Mouse (Mus musculus): ENCODE measurements around the gene Dennd4c. TPM values are rescaled to one million over a fixed set of nuclear protein-coding genes. Genes with fewer than 3 reads are reported as not detected.

The Dennd4c gene
- total and polyA plus RNA-seq, 3 experiments = 4.0 to 4.6 (median 4.2) TPM

DNA sequence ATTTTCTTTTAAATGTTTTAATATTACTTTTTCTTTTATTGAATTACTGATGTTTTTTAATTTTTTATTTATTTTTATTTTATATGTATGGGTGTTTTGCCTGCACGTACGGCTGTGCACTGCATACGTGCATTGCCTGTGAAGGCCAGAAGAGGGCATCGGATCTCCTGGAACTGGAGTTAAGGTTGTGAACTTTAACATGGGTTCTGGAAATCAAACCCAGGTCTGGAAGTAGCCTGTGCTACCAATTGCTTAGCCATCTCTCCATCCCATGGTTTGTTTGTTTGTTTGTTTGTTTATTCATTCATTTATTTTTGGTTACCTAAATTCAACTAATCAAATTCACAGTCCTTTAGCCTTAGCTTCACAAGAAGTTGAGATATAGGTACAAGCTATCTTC is 136.6 kb downstream of the Dennd4c start:
- Histone ChIP-seq H3K27ac (ENCODE audit: insufficient read depth, low read depth) (no peak overlapping the region), H3K79me2 (replicated peaks; ENCODE audit: control insufficient read depth, extremely low read depth, insufficient read depth, poor library complexity, severe bottlenecking) (no peaks in the 10 kb centered on the region), H3K4me2 (ENCODE audit: insufficient read depth, low read depth, poor library complexity, severe bottlenecking) (no peak overlapping the region; the same call in 1 of the 2 replicates), H3K9me3 (replicated peaks; ENCODE audit: low read length) (no peaks in the 10 kb centered on the region), H3K27me3 (replicated peaks) (no peaks in the 10 kb centered on the region), H3K4me3 (replicated peaks in 1 of 3; ENCODE audit: low read depth in 2 of 3, low read length in 2 of 3, poor library complexity in 1 of 3) (no peak overlapping the region), H3K4me1 (ENCODE audit: control insufficient read depth in 1 of 2, insufficient read depth in 2 of 2) (no peaks in the 10 kb centered on the region), H3K9ac (ENCODE audit: insufficient read depth, low read depth) (no peak overlapping the region), H3K36me3 (replicated peaks in 1 of 2; ENCODE audit: control insufficient read depth in 1 of 2, insufficient read depth in 1 of 2, low read length in 1 of 2) (no peaks in the 10 kb centered on the region)
- DNase-seq (ENCODE audit: extremely low read depth) = peak; percentile 12
- dilution Hi-C loops (cut with MboI; ENCODE audit: extremely low pct_ligation_motif_present, extremely low pct_unique_long_range_greater_than_20kb, low sequenced_read_pairs) = no loop called here
- no peak for TF ChIP-seq MAX (IDR thresholded peaks at IDR 0.05; ENCODE audit: low read length)
- TF ChIP-seq IRF4 (IDR thresholded peaks at IDR 0.05; ENCODE audit: low read depth, low read length) = no peak
- peak in 1 of 2 experiments; percentile 55; a peak in 2 of 4 replicates for TF ChIP-seq CTCF (conservative IDR thresholded peaks at IDR 0.05 in 1 of 2, IDR thresholded peaks at IDR 0.05 in 1 of 2; ENCODE audit: low read depth in 2 of 2, low read length in 2 of 2)
- TF ChIP-seq SMC3 (IDR thresholded peaks at IDR 0.05; ENCODE audit: low read depth, low read length) = peak; percentile 41
- peak; percentile 3 for TF ChIP-seq RAD21 (IDR thresholded peaks at IDR 0.05; ENCODE audit: low read depth, low read length)
- no peak for TF ChIP-seq PAX5 (IDR thresholded peaks at IDR 0.05; ENCODE audit: low read length)
- no peak for TF ChIP-seq USF1 (IDR thresholded peaks at IDR 0.05; ENCODE audit: low read depth, low read length)
- TF ChIP-seq CHD2 (IDR thresholded peaks at IDR 0.05; ENCODE audit: low read length) = no peak
- TF ChIP-seq CHD1 (IDR thresholded peaks at IDR 0.05; ENCODE audit: low read depth, low read length) = no peak
- in situ Hi-C loops (cut with MboI; ENCODE audit: low pct_ligation_motif_present, low pct_unique_long_range_greater_than_20kb, low sequenced_read_pairs) = no loop called here

DNA sequence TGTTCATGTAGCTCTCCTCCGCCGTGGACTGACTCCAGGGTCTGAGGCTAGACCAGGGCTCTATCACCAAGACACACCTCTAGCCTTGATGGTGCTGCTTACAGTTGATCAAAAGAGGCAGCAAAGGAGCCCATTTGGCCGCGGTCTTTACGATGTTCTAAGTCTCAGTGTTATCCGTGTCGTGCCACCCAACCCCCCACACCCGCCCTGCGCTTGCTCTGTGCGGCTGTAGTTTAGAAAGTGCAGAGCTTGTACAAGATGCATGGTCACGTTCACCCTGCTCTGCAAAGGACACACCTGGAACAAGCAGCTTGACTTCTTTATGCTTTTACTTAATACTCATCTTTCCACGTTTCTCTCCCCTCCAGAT is 137.4 kb downstream of the Dennd4c start:
- Histone ChIP-seq H3K4me3 (replicated peaks in 1 of 3; ENCODE audit: low read depth in 2 of 3, low read length in 2 of 3, poor library complexity in 1 of 3) (no peak overlapping the region), H3K36me3 (replicated peaks in 1 of 2; ENCODE audit: control insufficient read depth in 1 of 2, insufficient read depth in 1 of 2, low read length in 1 of 2) (no peaks in the 10 kb centered on the region), H3K9ac (ENCODE audit: insufficient read depth, low read depth) (no peak overlapping the region), H3K4me1 (ENCODE audit: control insufficient read depth in 1 of 2, insufficient read depth in 2 of 2) (no peaks in the 10 kb centered on the region), H3K4me2 (ENCODE audit: insufficient read depth, low read depth, poor library complexity, severe bottlenecking) (no peak overlapping the region), H3K79me2 (replicated peaks; ENCODE audit: control insufficient read depth, extremely low read depth, insufficient read depth, poor library complexity, severe bottlenecking) (no peaks in the 10 kb centered on the region), H3K27me3 (replicated peaks) (no peaks in the 10 kb centered on the region), H3K9me3 (replicated peaks; ENCODE audit: low read length) (no peaks in the 10 kb centered on the region), H3K27ac (ENCODE audit: insufficient read depth, low read depth) (no peak overlapping the region)
- in situ Hi-C loops (cut with MboI; ENCODE audit: low pct_ligation_motif_present, low pct_unique_long_range_greater_than_20kb, low sequenced_read_pairs) (no loop called here), dilution Hi-C loops (cut with MboI; ENCODE audit: extremely low pct_ligation_motif_present, extremely low pct_unique_long_range_greater_than_20kb, low sequenced_read_pairs) (no loop called here)
- TF ChIP-seq TCF12 (IDR thresholded peaks at IDR 0.05; ENCODE audit: low read depth, low read length) (no peak), USF2 (conservative IDR thresholded peaks at IDR 0.05; ENCODE audit: low read depth, low read length) (no peak), SIN3A (IDR thresholded peaks at IDR 0.05; ENCODE audit: low read length) (no peak), PAX5 (IDR thresholded peaks at IDR 0.05; ENCODE audit: low read length) (no peak), GABPA (IDR thresholded peaks at IDR 0.05; ENCODE audit: insufficient replicate concordance, low read depth, low read length) (no peak), RAD21 (IDR thresholded peaks at IDR 0.05; ENCODE audit: low read depth, low read length) (no peak)
- no peak for DNase-seq (ENCODE audit: extremely low read depth)

DNA sequence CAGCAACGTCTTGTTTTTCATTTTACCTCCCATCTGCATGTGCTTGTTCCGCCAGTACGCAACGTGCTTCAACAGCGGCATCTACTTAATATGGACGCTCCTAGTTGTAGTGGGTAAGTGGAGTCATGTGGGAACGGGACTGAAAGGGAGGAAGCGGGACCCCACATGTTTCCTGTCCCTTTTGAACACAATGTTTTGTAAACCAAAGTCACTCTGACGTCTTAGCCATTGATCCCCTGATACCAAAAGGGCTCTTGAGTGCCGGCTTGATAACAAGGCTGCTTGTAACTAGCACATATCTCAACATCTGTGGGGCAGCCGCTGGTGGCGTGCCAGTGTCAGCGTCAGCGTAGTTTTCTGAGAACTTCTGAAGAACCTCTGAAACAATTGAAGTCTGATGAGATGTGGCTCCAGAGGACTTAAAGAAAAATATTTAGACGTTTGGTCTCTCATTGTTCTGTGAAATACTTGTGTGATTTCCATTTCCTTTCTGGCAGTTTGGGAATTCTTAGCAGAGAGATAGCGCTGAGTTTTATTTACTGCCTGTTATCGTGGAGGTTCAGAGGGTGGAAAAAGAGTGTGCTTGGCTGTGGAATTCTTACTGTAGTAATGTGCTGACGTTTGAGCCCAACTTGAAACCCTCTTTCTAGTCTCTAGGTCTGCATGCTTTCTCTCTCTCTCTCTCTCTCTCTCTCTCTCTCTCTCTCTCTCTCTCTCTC is 138.0 kb downstream of the Dennd4c start:
- Histone ChIP-seq H3K27me3 (replicated peaks) (no peaks in the 10 kb centered on the region), H3K4me2 (ENCODE audit: insufficient read depth, low read depth, poor library complexity, severe bottlenecking) (no peak overlapping the region), H3K9ac (ENCODE audit: insufficient read depth, low read depth) (no peak overlapping the region), H3K4me1 (ENCODE audit: control insufficient read depth in 1 of 2, insufficient read depth in 2 of 2) (no peaks in the 10 kb centered on the region), H3K36me3 (replicated peaks in 1 of 2; ENCODE audit: control insufficient read depth in 1 of 2, insufficient read depth in 1 of 2, low read length in 1 of 2) (no peaks in the 10 kb centered on the region), H3K4me3 (replicated peaks in 1 of 3; ENCODE audit: low read depth in 2 of 3, low read length in 2 of 3, poor library complexity in 1 of 3) (no peak overlapping the region), H3K79me2 (replicated peaks; ENCODE audit: control insufficient read depth, extremely low read depth, insufficient read depth, poor library complexity, severe bottlenecking) (no peaks in the 10 kb centered on the region), H3K27ac (ENCODE audit: insufficient read depth, low read depth) (no peak overlapping the region), H3K9me3 (replicated peaks; ENCODE audit: low read length) (no peaks in the 10 kb centered on the region)
- DNase-seq (ENCODE audit: extremely low read depth) = no peak
- TF ChIP-seq EP300 (IDR thresholded peaks at IDR 0.05; ENCODE audit: low read length) = no peak
- no peak for TF ChIP-seq SIN3A (IDR thresholded peaks at IDR 0.05; ENCODE audit: low read length)
- no peak for TF ChIP-seq RAD21 (IDR thresholded peaks at IDR 0.05; ENCODE audit: low read depth, low read length)
- TF ChIP-seq MXI1 (IDR thresholded peaks at IDR 0.05; ENCODE audit: low read depth, low read length) = no peak
- no peak for TF ChIP-seq ZC3H11A (IDR thresholded peaks at IDR 0.05; ENCODE audit: low read depth, low read length)
- TF ChIP-seq ZNF384 (IDR thresholded peaks at IDR 0.05; ENCODE audit: low read depth, low read length) = no peak
- no peak for TF ChIP-seq KAT2A (IDR thresholded peaks at IDR 0.05; ENCODE audit: insufficient replicate concordance, low read length)
- no peak for TF ChIP-seq ELF1 (IDR thresholded peaks at IDR 0.05; ENCODE audit: low read depth, low read length)
- TF ChIP-seq HCFC1 (IDR thresholded peaks at IDR 0.05; ENCODE audit: low read depth, low read length) = no peak
- TF ChIP-seq USF1 (IDR thresholded peaks at IDR 0.05; ENCODE audit: low read depth, low read length) = no peak
- TF ChIP-seq USF2 (conservative IDR thresholded peaks at IDR 0.05; ENCODE audit: low read depth, low read length) = no peak
- TF ChIP-seq CTCF (conservative IDR thresholded peaks at IDR 0.05 in 1 of 2, IDR thresholded peaks at IDR 0.05 in 1 of 2; ENCODE audit: low read depth in 2 of 2, low read length in 2 of 2) = no peak
- TF ChIP-seq POLR2AphosphoS2 (IDR thresholded peaks at IDR 0.05; ENCODE audit: low read depth, low read length) = no peak
- dilution Hi-C loops (cut with MboI; ENCODE audit: extremely low pct_ligation_motif_present, extremely low pct_unique_long_range_greater_than_20kb, low sequenced_read_pairs) (no loop called here), in situ Hi-C loops (cut with MboI; ENCODE audit: low pct_ligation_motif_present, low pct_unique_long_range_greater_than_20kb, low sequenced_read_pairs) (no loop called here)
